Mouse (Mus musculus) R1 (cell line): Measurements from ENCODE around the gene Cmtm2b.

Source experiments
- DNase-seq: peaks from one replicate; pipeline ENCODE4 v3.0.0-alpha.2; 2018; ENCODE audit warnings: low read depth, low spot score

The Cmtm2b gene

DNA sequence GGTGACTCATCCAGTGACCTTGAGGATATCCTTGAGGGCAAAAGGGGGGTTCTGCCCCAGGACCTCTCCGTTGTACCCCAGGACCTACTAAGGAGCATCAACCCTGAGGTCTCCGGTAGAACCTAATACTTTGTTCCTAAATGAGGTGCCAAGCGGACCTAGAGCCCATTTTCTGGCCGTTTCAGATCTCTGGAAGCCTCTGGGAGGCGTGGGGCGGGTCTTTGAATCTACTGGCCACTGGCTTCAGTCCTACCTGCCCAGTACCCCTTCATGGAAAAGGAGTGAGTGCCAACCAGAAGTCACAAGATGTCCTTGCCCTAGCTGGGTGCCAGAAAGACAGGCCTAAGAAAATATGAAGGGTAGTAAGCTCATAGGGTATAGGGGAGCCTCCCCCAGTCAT is 19.6 kb downstream of the Cmtm2b start:
- no peak for DNase-seq

DNA sequence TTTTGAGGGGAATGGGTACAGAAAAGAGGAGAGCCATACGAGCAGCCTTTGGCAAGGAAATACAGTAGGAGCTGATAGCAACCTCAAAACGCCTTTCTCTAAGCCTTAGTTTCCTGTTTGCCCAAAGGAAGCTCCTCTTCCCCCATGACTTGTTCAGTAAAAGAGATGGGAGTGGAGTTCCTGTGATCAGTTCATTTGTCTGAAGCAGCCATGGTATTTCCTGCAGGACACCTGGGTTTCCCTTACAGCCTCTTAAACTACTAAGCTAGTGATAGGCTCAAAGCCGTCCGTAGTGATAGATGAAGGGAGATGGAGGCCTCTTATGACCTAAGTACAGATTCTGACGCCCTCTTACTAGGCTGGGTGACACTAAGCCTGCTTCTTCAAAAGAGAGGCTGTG is 20.4 kb downstream of the Cmtm2b start:
- DNase-seq = no peak

DNA sequence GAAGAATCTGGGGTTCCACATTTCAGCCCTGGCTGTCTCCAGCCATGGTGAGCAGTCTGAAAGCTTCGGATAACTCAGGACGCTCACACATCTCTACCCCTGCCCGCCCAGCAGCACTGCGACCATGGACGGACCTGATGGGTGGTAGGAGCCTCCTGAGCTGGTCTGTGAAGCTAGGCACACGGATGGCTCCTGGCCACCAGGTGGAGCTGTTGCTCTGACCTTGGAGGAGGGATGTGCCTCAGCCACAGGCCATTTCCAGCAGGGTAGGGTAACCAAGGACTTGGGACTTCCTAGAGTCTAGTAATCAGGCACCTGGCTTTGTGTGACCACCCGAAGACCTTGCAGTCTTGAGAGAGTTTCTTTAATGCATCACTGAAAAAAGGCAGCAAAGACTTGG is 21.9 kb downstream of the Cmtm2b start:
- peak; percentile 84 for DNase-seq

DNA sequence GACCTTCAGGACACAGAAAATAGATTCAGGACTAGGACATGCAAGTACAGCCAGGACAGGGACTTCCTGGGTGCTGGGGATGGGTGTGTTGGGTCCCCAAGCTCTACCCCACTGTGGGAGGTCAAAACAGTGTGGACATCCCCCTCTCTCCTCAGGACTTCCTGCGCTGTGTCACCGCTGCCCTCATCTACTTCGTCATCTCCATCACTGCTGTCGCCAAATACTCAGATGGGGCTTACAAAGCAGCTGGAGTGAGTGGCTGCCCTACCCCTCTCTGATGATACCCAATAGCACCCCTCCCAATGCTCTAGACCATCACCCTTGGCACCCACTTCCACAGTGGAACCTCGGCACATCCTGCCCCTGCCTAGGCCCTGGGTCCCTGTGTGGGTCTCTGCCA is 22.6 kb downstream of the Cmtm2b start:
- DNase-seq = no peak

- DNase-seq = no peak
These were observed 24.7 kb downstream of the Cmtm2b start for GRCm38 (mm10) chr8:104346706-104347105.

DNA sequence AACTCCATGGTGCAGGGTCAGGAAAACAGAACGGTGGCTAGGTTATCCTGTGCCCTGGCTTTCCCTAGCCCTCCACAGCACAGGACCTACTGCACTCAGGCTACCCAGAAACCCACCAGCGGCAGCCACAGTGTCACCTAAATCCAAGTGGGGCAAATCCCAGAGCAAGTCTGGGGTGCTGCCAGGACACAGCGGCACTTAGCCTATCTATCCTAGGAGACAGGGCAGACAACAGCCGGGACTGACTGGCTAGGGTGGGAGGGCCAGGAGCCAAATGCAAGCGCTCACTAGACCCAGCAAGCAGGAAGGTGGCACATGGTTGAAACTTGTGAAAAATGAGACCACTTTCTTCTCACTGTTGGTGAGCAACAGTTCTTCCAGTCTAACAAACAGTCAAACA is 26.9 kb downstream of the Cmtm2b start:
- DNase-seq = no peak

- no peak for DNase-seq
These were observed 28.0 kb downstream of the Cmtm2b start for GRCm38 (mm10) chr8:104350047-104350446.

DNA sequence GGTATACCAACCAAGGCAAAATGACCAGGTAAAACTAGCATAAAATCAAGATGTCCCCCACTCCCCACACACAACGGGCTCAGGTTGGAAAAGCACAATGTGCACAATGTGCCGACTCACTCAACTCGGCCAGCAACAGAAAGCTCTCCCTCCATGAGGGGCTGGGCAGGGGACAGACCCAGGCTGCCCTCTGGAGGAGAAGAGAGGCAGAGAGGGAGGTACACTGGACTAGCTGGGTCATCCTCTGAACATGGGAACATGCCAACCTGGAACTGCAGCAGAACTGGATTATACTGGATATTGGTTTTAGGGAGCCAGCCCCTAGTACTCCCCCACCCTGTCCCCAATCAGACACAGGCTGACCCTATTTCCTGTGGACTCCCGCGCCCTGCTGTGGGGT is 31.2 kb downstream of the Cmtm2b start:
- DNase-seq = no peak

DNA sequence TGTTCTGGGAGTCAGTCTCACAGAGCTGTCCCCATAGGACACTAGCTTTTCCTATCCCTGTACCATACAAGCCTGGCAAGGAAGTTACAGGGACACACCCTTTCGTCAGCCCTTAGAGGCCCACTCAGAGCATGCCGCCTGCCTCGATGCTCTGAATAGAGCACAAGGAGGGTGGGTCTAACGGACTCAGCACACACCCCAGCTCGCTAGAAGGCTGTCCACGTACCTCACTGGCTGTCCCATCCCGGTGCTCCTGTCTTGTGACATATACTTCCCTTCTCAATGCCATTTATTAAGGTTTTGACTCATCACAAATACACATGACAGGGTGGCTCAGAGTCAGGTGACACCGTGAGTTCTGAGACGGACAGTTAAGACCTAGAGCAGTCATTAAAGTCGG is 32.5 kb downstream of the Cmtm2b start:
- DNase-seq = no peak

- DNase-seq = no peak
These were observed 36.6 kb downstream of the Cmtm2b start for GRCm38 (mm10) chr8:104358637-104359036.

DNA sequence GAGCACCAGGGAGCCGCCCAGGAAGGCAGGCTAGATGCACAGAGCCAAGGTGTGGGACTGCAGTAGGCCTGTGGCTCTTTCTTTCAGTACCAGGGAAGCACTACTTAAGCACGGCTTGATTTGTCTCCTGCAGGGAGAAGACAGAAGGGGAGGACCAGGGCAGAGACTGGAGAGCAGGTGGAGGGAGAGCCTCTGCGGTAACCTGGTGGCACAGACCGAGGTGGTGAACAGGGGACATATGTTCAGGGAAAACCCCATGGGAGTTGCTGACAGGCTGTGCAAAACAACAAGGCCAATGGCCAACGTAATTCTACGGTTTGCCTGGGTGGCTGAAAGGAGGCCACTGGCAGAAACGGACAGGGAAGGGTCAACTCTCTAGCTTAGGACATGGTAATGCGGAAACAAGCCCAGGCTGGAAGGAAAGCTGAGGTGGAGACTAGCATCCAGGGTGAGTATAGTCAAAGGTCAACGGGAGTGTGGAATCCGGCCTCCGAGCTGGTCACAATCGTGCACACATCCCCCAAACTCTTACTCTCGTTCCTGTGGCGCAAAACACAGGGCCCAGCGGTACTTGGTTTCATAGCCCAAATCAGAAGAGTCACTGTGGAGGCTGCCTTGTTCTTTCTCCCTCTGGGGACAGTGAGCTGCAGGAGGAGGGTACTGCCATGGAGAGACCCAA is 37.9 kb downstream of the Cmtm2b start:
- DNase-seq = peak; percentile 27

- DNase-seq = no peak
These were observed 43.7 kb downstream of the Cmtm2b start for GRCm38 (mm10) chr8:104365695-104366094.

- no peak for DNase-seq
These were observed 45.4 kb downstream of the Cmtm2b start for GRCm38 (mm10) chr8:104367398-104367797.

- DNase-seq = no peak
These were observed 47.6 kb downstream of the Cmtm2b start for GRCm38 (mm10) chr8:104369591-104369990.

DNA sequence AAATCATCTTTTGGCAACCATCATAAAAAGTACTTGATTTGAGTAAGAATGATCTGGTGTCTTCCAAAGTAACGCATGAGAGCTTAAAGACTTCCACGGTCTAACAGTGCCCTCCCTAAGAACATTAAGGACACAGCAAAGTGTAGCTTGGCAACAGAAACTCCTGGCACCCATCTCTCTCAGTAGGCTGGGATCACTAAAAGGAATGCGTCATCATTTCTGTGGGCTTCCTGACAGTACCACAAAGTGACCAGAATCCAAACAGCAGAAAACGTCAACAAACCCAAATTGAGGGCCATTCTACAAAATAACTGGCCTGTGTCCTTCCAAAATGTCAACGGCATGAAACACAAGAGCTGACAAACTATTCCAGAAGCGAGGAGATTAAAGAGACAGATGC is 48.0 kb downstream of the Cmtm2b start:
- DNase-seq = no peak

- no peak for DNase-seq
These were observed 49.1 kb downstream of the Cmtm2b start for GRCm38 (mm10) chr8:104371121-104371520.

GRCm38 (mm10) chr8:104373779-104374178 is 51.7 kb downstream of the Cmtm2b start:
- peak; percentile 75 for DNase-seq

- DNase-seq = peak; percentile 25
These were observed 52.2 kb downstream of the Cmtm2b start for GRCm38 (mm10) chr8:104374269-104374668.

- no peak for DNase-seq
These were observed 53.1 kb downstream of the Cmtm2b start for GRCm38 (mm10) chr8:104374864-104375846.

DNA sequence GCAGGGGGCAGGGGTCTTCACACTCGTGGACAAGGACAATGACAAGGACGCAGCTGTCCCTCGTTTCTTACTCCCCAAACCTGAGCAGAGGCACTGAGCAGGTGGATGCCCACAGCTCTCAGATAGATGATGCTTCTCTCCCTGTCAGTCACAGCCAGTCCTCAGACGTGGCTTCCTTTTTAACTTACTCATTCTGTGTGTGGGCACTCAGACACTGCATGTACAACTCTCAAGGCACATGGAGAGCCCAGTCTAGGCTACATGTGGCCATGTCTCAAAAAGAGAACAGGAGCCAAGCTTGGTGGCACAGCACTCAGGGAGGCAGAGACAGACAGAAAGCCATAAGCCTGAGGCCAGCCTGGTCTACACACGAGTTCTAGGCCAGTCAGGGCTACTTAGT is 53.9 kb downstream of the Cmtm2b start:
- no peak for DNase-seq

DNA sequence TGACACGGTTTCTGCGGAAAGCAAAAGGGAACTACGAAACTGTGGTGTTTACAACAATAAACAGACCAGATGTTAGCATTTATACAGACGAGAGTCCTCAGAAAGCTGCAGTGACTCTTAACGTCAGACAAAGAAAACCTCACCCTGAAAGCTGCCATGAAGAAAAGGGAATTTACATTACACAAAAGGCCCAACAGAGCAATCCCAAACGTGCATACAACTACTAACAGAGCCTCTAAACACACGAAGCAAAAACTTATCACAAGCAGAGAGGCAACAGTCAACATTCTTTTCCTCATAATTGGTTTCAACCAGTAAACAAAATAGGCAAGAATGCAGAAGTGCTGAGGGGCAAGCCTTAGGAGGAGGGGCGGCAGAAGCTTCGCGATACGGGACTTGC is 54.6 kb downstream of the Cmtm2b start:
- DNase-seq = peak; percentile 76

GRCm38 (mm10) chr8:104379301-104379836 is 57.3 kb downstream of the Cmtm2b start:
- DNase-seq = no peak

DNA sequence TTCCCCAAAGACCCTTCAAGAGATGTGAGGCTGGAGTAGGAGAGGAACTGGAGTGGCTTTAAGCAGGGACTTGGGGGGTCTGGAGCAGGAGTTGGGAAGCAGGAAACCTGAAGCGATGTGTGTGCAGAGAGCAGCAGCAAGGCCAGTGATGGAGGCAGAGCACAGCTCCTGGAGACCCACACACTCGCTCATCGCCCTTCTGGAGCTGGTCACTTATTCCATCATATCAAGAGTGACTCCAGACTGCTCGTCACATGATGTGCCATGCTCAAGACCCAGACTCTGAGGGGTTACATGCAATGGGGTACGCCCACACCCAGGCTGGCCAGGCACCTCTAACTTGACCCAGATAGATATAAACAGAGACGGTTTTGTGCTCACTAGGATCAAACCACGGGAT is 58.2 kb downstream of the Cmtm2b start:
- DNase-seq = no peak
